Mouse (Mus musculus) left cerebral cortex, adult 2 months (tissue): ENCODE results near the gene Pald1. TPM values are rescaled to one million over a fixed set of nuclear protein-coding genes. Genes with fewer than 3 reads are reported as not detected.

Experiments
- DNase-seq, 2 experiments: peaks; one replicate each; pipeline ENCODE4 v3.0.0; 2021 to 2022; ENCODE audit warnings: low spot score in 2 of 2, mixed read lengths in 1 of 2; ENCODE audit errors: extremely low spot score in 1 of 2
- H3K27ac ChIP-seq: fragments of 200-600 bp; 2 replicates; pipeline ENCODE4 v1.8.1; 2022
- H3K4me3 ChIP-seq: fragments of 200-600 bp; 2 replicates; pipeline ENCODE4 v1.8.1; 2022
- CTCF ChIP-seq: fragments of 200-600 bp; IDR thresholded peaks from 2 replicates; pipeline ENCODE4 v1.8.1; 2022; ENCODE audit warnings: antibody characterized with exemption, mild to moderate bottlenecking, moderate library complexity
- intact Hi-C: fragments of 180-260 bp; cut with DNase I; formaldehyde crosslinking; loops from one replicate; pipeline ENCODE4 v1.15.1; 2025
- total RNA-seq, 2 experiments: library from RNA; stranded (reverse); gene quantifications; 2 replicates each; pipeline ENCODE4 v1.2.3; 2021

Gene Pald1
- total RNA-seq, 2 experiments from 2014 or later = 8.1 to 8.3 TPM

DNA sequence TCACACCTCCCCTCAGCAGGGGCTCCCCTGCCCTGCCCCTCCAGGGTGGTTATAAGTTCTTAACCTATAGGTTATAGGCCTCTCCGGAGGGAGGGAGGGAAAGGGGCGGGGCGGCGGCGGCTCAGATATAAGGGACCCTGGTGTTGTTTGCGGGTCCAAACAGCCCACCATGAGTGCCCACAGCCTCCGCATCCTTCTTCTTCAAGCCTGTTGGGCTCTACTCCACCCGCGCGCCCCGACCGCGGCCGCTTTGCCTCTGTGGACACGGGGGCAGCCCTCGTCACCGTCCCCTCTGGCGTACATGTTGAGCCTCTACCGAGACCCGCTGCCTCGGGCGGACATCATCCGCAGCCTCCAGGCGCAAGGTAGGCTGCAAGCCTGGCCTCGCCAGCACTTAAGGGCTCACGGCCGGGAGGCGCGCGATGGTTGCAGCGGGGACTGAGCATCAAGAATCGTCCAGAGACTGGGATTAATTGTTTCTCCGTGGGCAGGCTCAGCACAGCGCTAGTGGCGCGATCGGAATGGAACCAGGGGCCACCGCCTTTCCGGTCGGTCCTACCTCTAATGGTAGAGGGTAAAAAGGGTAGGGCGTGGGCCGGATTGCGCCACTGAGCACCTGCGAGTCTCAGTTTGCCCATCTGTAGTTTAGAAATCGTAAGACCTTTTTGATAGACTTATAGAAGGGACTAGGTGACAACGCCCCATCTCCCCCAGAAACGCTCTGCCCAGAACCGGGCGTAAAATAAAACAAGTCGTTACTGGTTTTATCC lies 35.0 kb upstream of the Pald1 start:
- TF ChIP-seq CTCF = no peak
- Histone ChIP-seq H3K4me3 (peak overlapping the region; percentile 38), H3K27ac (no peak overlapping the region)
- intact Hi-C loops = no loop called here
- DNase-seq = no peak

DNA sequence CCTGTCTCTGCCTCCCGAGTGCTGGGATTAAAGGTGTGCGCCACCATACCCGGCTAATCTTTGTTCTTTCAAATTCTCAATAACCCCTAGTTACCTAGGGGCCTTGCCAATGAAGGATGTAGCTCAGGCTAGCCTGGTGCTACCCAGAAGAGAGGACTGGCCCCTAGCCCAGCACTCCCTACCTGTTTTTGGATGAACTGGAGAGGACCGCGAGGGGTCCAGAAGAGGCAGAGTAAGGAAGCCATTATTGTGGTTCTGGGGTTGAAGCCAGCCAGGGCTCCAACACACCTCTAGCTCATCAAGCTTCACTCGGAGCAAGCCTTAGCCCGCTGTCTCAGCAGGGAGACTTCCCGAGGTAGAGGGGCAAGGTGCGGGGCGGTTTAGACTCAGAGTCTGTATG lies 34.3 kb upstream of the Pald1 start, which contains the start of gene Nodal:
TSS of gene Nodal (plus strand) at position 301 of the 400 bp plus-strand sequence.
- no peak for TF ChIP-seq CTCF
- H3K27ac ChIP-seq = no peak within 1 kb of the TSS
- peak within 1 kb of the TSS; percentile 38 for H3K4me3 ChIP-seq
- intact Hi-C loops = no loop called here
- DNase-seq = no peak

DNA sequence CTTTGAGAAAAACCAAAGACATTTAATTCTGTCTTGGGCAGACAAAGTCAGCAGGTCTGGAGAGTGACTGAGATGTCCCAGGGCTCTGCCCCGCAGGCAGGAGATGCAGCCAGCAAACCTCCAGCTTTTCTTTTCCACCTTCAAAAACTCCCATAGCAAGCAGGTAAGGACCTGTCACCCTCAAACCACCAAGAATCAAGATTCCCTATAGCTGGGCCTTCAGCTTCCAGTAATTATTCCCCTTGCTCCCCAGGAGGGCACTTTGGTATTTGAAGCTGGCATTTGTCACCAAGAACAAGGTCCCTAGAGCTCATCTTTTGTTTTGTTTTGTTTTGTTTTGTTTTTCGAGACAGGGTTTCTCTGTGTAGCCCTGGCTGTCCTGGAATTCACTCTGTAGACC lies 33.7 kb upstream of the Pald1 start:
- TF ChIP-seq CTCF = no peak
- DNase-seq = no peak
- H3K4me3 ChIP-seq = no peak overlapping the region
- H3K27ac ChIP-seq = no peak overlapping the region
- intact Hi-C loops = no loop called here

DNA sequence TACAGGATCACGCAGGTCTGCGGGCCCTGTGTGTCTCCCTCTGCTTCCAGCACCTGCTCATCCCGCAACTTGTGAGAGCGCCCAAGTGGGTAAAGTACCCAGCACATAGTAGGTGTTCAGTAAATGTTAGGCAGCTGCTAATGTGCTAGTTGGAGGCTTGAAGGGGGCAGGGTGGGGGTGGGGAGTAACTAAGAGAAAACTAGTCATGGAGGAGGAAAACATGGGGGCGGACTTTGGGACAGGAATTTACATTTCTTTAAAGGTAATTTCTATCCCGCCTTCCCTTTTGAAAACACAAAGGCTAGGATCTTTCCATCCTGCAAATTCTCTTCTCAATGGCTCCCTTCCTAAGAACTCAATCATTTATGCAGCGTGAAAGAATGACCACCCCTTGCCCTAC lies 33.2 kb upstream of the Pald1 start:
- H3K27ac ChIP-seq = no peak overlapping the region
- no peak overlapping the region for H3K4me3 ChIP-seq
- intact Hi-C loops = no loop called here
- TF ChIP-seq CTCF = no peak
- DNase-seq = no peak

DNA sequence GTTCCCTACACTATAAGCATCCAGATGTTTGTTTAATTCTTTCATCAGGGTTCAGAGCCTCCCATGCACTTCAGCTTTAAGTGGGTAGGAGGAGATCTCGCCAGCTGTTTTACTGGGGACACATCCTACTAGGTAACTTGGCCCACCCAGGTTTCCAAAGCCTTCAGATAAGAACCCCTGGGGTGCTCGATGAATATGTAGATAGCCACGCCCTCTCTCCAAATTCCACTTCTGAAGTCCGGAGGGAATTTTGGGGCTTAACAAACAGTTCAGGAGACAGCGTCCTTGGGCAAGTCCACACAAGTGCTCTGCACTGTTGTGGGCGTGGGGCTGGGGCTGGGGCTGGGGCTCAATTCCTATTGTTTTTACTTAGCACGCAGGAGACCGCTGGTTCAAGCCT lies 32.6 kb upstream of the Pald1 start:
- intact Hi-C loops = no loop called here
- no peak overlapping the region for H3K27ac ChIP-seq
- H3K4me3 ChIP-seq = no peak overlapping the region
- DNase-seq = no peak
- TF ChIP-seq CTCF = no peak

DNA sequence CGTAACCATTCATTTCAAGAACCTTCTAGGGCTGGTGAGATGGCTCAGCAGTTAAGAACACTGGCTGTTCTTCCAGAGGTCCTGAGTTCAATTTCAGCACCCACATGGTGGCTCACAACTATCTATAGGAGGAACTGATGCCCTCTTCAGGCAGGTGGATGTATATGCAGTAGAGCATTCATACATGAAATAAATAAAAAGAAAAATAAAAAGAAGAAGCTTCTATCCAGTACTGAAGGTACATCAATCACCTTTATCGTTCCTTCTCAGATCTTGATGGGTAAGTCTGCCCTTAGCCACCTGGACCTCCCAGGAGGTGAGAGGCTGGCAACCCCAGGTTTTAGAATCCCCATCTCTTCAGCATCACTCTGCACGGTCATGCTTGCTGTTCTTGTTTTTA lies 31.9 kb upstream of the Pald1 start:
- Histone ChIP-seq H3K27ac (no peak overlapping the region), H3K4me3 (no peak overlapping the region)
- intact Hi-C loops = no loop called here
- TF ChIP-seq CTCF = no peak; the same call in 1 of the 2 replicates
- no peak for DNase-seq

DNA sequence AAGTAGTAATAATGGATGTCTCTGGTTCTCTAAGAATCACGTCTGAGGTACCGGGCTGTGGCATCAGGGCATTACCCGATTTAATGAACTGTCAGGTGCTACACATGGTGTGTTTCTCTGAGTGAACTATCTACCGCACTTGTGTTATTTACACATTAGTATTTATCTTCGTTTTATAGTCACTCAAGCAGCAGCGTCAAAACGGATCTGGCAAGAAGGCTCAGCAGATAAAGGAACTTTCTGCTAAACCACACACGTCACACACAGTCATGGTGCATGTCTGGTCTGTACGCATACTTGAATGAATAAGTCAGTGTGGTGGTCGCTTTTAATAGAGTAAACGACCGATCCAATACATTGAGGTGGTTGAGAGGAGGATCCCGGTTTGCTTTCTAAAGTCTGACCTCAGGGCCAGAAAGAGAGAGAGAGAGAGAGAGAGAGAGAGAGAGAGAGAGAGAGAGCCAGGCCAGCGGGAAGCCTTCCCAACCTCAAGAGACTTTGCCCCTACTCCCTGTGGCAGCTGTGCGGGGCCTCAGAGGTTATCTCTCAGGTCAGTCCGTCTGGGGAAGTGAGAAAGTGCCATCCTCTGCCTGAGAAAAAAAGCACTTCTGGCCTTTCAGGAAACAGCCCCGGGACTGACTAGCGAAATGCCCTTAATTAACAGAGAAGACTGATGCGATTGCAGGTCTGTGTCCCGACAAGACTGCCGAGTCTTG lies 29.7 kb upstream of the Pald1 start:
- intact Hi-C loops = no loop called here
- no peak for DNase-seq
- TF ChIP-seq CTCF = no peak
- Histone ChIP-seq H3K4me3 (no peak overlapping the region), H3K27ac (no peak overlapping the region)

DNA sequence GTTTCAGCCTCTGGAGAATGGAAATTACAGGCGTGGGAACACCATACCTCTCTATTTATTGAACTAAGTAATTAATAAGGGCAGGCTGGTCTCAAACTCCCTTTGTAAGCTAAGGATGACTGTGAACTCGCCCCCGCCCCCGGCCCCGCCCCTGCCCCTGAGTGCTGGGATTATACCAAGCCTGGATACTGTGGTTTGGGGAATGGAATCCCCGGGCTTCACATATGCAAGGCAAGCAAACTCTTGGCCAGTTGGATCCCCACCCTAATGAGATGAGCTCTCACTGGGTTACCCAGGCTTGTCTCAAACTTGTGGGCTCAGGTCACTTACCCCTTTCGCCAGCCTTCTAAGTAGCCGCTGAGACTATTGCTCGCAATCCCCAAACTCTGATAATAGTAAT lies 26.9 kb upstream of the Pald1 start:
- TF ChIP-seq CTCF = no peak
- no peak overlapping the region for H3K27ac ChIP-seq
- intact Hi-C loops = no loop called here
- no peak for DNase-seq
- H3K4me3 ChIP-seq = no peak overlapping the region

DNA sequence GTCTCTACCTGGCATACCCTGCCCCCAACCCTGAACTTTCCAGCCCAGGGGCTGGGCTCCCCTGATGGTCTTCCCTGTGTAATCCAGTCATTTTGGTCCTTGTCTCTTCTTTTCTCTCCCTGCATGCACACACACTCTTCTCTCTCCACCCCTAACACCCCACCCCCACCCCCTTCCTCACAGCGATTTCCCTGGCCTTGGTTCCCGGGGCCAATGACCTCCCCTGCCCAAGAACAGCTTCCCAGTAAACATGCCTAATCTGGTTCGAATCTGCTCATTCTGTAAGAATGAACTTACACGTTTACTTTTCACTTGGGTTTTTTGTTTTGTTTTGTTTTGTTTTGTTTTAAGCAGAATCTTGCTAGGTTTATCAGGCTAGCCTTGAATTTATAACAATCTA lies 26.4 kb upstream of the Pald1 start:
- Histone ChIP-seq H3K27ac (no peak overlapping the region), H3K4me3 (no peak overlapping the region)
- no peak for DNase-seq
- intact Hi-C loops = loop anchor here (5.0 kb wide), 1 partner anchor 212 kb away; no protein-coding TSS in a partner anchor
- TF ChIP-seq CTCF = no peak

DNA sequence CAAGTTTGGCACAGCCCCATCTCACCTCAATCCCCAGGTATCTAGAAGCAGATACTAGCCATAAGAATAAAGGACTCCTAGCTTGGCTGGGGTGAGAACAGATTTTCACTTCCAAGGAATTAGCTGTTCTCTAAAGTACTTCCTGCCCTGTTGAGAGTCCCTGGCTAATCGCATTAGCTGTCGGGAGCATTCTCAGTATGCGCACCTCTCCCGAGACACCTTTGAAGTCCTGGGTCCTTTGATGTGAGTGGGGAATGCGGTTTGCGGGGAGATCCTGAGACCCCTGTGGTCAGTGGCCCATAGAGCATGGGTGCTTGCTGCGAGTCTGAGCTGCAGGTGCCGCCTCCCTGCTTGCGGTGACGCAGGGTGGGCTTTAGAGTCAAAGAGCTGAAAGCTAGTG lies 22.6 kb upstream of the Pald1 start:
- DNase-seq = no peak
- intact Hi-C loops = loop anchor here (5.0 kb wide), 1 partner anchor 209 kb away; no protein-coding TSS in a partner anchor
- Histone ChIP-seq H3K27ac (no peak overlapping the region), H3K4me3 (no peak overlapping the region)
- no peak for TF ChIP-seq CTCF

DNA sequence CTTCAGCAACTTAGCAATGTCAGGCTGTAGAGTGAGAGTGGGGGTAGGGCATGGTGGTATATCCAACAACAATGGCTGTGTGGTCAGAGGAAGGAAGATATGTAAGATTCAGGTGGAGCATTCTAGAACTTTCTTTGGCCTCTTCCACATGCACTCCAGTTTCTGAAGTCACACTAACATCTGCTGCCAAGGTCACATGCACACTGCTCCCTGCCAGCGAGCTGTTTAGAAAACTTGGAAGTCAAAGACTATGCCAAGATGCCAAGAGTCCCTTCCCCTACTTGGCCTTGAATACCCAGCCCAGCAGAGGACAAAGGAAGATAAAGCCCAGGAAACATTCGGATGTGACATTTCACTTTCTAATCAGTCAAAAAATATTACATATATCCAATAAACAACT lies 19.6 kb upstream of the Pald1 start:
- intact Hi-C loops = no loop called here
- DNase-seq = no peak
- no peak overlapping the region for H3K4me3 ChIP-seq
- no peak for TF ChIP-seq CTCF
- H3K27ac ChIP-seq = no peak overlapping the region

DNA sequence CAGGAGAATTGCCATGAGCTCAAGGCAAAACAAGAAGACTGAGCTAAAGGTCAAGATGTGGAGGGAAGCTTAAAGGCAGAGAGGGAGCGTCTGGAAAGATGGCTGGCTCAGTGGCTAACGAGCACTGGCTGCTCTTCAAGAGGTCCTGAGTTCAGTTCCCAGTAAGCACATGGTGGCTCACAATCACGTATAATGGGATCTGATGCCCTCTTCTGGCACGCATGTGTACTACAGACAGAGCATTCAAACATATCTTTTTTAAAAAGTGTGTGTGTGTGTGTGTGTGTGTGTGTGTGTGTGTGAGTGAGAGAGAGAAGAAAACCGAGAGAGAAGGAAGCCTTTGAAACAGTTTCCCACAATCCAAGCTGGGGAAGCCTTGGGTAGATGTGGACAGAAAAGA lies 19.1 kb upstream of the Pald1 start:
- DNase-seq = no peak
- intact Hi-C loops = no loop called here
- no peak overlapping the region for H3K27ac ChIP-seq
- H3K4me3 ChIP-seq = no peak overlapping the region
- peak; percentile 2; the same call in 1 of the 2 replicates for TF ChIP-seq CTCF
